Mouse (Mus musculus) heart, embryonic 11.5 days (tissue): ENCODE measurements at regions not wholly inside any gene's neighbourhood (a gene's known extent, or its start where the extent isn't known, plus 50 kb on each side); places are given as distances from the start of the nearest gene placed in this dataset.
A peak's percentile ranks its signal among the peaks of the same experiment; 100 is the strongest.

Experiments
- ATAC-seq: fragments of 200-750 bp; cut with Nextera tagmentation; replicated peaks from 2 replicates; pipeline ENCODE4 v1.8.0; 2017; ENCODE audit warnings: moderate library complexity; ENCODE audit not compliant: insufficient number of reproducible peaks, low FRiP score, low TSS enrichment
- H3K27ac ChIP-seq: fragments of 300-500 bp; sonication (generic); 2 replicates; pipeline ENCODE4 v1.5.1; 2014; ENCODE audit warnings: mild to moderate bottlenecking, low read depth, low read length
- H3K27me3 ChIP-seq: fragments of 300-500 bp; sonication (generic); 2 replicates; pipeline ENCODE4 v1.6.1; 2014; ENCODE audit warnings: mild to moderate bottlenecking, low read length, mixed read lengths; ENCODE audit not compliant: control insufficient read depth, insufficient read depth
- H3K36me3 ChIP-seq: fragments of 300-500 bp; sonication (generic); 2 replicates; pipeline ENCODE4 v1.6.1; 2014; ENCODE audit warnings: mild to moderate bottlenecking, low read length, moderate library complexity, mixed read lengths; ENCODE audit not compliant: control insufficient read depth, insufficient read depth
- H3K4me1 ChIP-seq: fragments of 300-500 bp; sonication (generic); 2 replicates; pipeline ENCODE4 v1.6.1; 2014; ENCODE audit warnings: low read length; ENCODE audit not compliant: control insufficient read depth, insufficient read depth
- H3K4me2 ChIP-seq: fragments of 300-500 bp; sonication (generic); 2 replicates; pipeline ENCODE4 v1.6.1; 2014; ENCODE audit warnings: mild to moderate bottlenecking, moderate library complexity
- H3K4me3 ChIP-seq: fragments of 300-500 bp; sonication (generic); 2 replicates; pipeline ENCODE4 v1.5.1; 2014; ENCODE audit warnings: low read depth, low read length
- H3K9ac ChIP-seq: fragments of 300-500 bp; sonication (generic); 2 replicates; pipeline ENCODE4 v1.6.1; 2014; ENCODE audit warnings: mild to moderate bottlenecking, low read depth, low read length, moderate library complexity
- H3K9me3 ChIP-seq: fragments of 300-500 bp; sonication (generic); replicated peaks from 2 replicates; pipeline ENCODE4 v1.6.1; 2016; ENCODE audit warnings: low read length; ENCODE audit not compliant: control insufficient read depth
- WGBS: fragments of 180-500 bp; shearing (Covaris S2); extraction: QIAGEN DNeasy Blood & Tissue Kit; methylation state at CpG from one replicate; pipeline ENCODE4 v1.1.7; 2014; ENCODE audit not compliant: insufficient replicate concordance; 5-methylcytosine and 5-hydroxymethylcytosine counted together

DNA sequence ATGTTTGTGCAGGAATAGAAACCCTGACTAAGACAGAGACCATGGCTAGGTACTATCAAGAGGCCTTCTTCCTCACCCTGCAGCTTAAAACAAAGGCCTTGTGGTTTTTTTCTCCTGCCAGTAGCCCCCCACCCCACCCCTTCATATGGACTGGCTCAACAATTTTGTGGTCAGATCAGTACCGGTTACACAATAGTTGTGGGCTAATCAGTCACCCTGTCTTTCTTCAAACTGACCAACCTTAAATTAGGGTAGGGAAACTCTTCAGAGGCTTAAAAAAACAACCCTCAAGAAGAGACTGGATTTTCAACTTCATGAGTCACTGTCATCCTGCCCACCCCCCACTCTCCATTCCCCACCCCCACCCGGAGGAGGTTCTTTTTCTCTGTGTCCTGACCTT, 58.6 kb upstream of the Usp27x start:
- H3K27ac ChIP-seq = no peak overlapping the region
- H3K27me3 ChIP-seq = no peaks in the 10 kb centered on the region
- no peak overlapping the region for H3K9ac ChIP-seq
- no peak for ATAC-seq
- H3K4me1 ChIP-seq = no peaks in the 10 kb centered on the region
- no peak overlapping the region for H3K4me3 ChIP-seq
- no peak overlapping the region for H3K4me2 ChIP-seq
- 39% methylated on average over 2 of the region's 2 CpGs for WGBS
- H3K9me3 ChIP-seq = no peaks in the 10 kb centered on the region
- no peaks in the 10 kb centered on the region for H3K36me3 ChIP-seq

DNA sequence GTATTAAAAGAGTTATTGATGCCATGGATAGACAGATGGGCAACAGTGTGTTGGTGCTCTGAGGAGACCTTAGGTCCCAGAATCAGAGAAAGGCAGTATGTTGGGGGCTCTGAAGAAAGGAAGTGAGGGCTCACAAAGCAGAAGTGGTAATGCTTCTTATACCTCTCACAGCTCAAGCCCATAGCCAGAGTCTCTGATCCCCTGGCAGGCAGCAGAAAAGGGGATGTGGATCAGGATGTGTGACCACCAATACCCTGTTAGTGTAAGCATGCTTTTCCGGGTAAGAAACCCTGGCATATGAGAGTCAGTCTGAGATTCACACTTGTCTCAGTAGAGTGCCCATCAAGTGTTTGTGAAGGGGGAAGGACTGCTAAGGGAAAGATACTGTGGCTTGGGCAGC, 54.8 kb upstream of the Usp27x start:
- no peak overlapping the region for H3K9ac ChIP-seq
- 75% methylated on average over 1 of the region's 1 CpGs for WGBS
- no peaks in the 10 kb centered on the region for H3K27me3 ChIP-seq
- H3K9me3 ChIP-seq = no peaks in the 10 kb centered on the region
- no peak overlapping the region for H3K27ac ChIP-seq
- H3K4me1 ChIP-seq = no peaks in the 10 kb centered on the region
- H3K36me3 ChIP-seq = no peaks in the 10 kb centered on the region
- no peak overlapping the region for H3K4me3 ChIP-seq
- no peak overlapping the region for H3K4me2 ChIP-seq
- no peak for ATAC-seq

DNA sequence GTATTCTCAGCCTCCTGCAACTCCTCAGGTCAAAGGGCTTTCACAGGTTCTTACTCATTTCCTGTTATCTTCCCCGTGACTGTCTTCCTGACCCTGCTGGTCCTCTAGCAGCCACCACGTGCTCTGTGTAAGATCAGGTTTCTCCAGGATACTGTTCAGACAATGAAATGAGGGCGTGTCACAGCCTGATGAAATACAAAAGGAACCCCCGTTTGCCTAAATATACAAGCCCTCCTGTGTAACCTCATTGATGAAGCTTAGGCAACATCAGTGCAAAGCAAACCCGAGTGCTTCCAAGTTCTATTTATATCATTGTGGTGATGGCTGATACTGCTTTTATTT, 53.9 kb upstream of the Usp27x start:
- H3K4me2 ChIP-seq = no peak overlapping the region
- 21% methylated on average over 5 of the region's 5 CpGs for WGBS
- H3K9ac ChIP-seq = no peak overlapping the region
- H3K4me3 ChIP-seq = no peak overlapping the region
- no peaks in the 10 kb centered on the region for H3K4me1 ChIP-seq
- no peaks in the 10 kb centered on the region for H3K27me3 ChIP-seq
- no peaks in the 10 kb centered on the region for H3K9me3 ChIP-seq
- no peak for ATAC-seq
- H3K36me3 ChIP-seq = no peaks in the 10 kb centered on the region
- H3K27ac ChIP-seq = peak overlapping the region; percentile 41; the same call in 1 of the 2 replicates

GRCm38 (mm10) chrX:7428621-7429523, 53.2 kb upstream of the Usp27x start:
- WGBS = 44% methylated on average over 20 of the region's 20 CpGs
- no peaks in the 10 kb centered on the region for H3K27me3 ChIP-seq
- H3K4me1 ChIP-seq = no peaks in the 10 kb centered on the region
- H3K36me3 ChIP-seq = no peaks in the 10 kb centered on the region
- ATAC-seq = 0 out of 2 replicates have a peak, but pooled peaks have one; percentile 35
- no peak overlapping the region for H3K4me3 ChIP-seq
- H3K27ac ChIP-seq = peak overlapping the region; percentile 41; the same call in 1 of the 2 replicates
- peak overlapping the region; percentile 35 for H3K4me2 ChIP-seq
- H3K9ac ChIP-seq = no peak overlapping the region
- no peaks in the 10 kb centered on the region for H3K9me3 ChIP-seq
